Mouse (Mus musculus): Measurements from ENCODE around the gene Trpm5.

The Trpm5 gene

GRCm38 (mm10) chr7:143057667-143058220 is 36.7 kb downstream of the Trpm5 start:
- no peak for DNase-seq

GRCm38 (mm10) chr7:143057023-143057422 is 37.4 kb downstream of the Trpm5 start:
- DNase-seq, result no peak

- DNase-seq, result peak; percentile 7
These were observed 38.8 kb downstream of the Trpm5 start for GRCm38 (mm10) chr7:143055499-143056186.

GRCm38 (mm10) chr7:143055001-143055400 is 39.4 kb downstream of the Trpm5 start:
- DNase-seq, result no peak

- no peak for DNase-seq
These were observed 39.9 kb downstream of the Trpm5 start for GRCm38 (mm10) chr7:143054612-143054965.

- DNase-seq, result peak; percentile 18
These were observed 40.4 kb downstream of the Trpm5 start for GRCm38 (mm10) chr7:143053961-143054611.

GRCm38 (mm10) chr7:143053008-143053899 is 41.2 kb downstream of the Trpm5 start:
- peak; percentile 49 for DNase-seq

- DNase-seq, result peak; percentile 72
These were observed 41.8 kb downstream of the Trpm5 start, which contains the start of gene Cd81 for GRCm38 (mm10) chr7:143052626-143053007. Gene Cd81 (plus strand): TSS chr7:143052739.

GRCm38 (mm10) chr7:143051316-143051715 is 43.1 kb downstream of the Trpm5 start:
- DNase-seq, result no peak

GRCm38 (mm10) chr7:143049841-143050816 is 44.3 kb downstream of the Trpm5 start:
- DNase-seq, result no peak

GRCm38 (mm10) chr7:143049331-143049730 is 45.1 kb downstream of the Trpm5 start:
- DNase-seq, result no peak

- no peak for DNase-seq
These were observed 48.1 kb downstream of the Trpm5 start for GRCm38 (mm10) chr7:143046358-143046757.

GRCm38 (mm10) chr7:143044826-143045206 is 49.6 kb downstream of the Trpm5 start:
- no peak for DNase-seq

- no peak for DNase-seq
These were observed 50.2 kb downstream of the Trpm5 start for GRCm38 (mm10) chr7:143044049-143044825.

- DNase-seq, result no peak
These were observed 51.5 kb downstream of the Trpm5 start for GRCm38 (mm10) chr7:143042897-143043300.

GRCm38 (mm10) chr7:143042089-143042488 is 52.4 kb downstream of the Trpm5 start:
- no peak for DNase-seq

GRCm38 (mm10) chr7:143041138-143041822 is 53.2 kb downstream of the Trpm5 start:
- no peak for DNase-seq

- no peak for DNase-seq
These were observed 53.9 kb downstream of the Trpm5 start for GRCm38 (mm10) chr7:143040561-143040960.

- DNase-seq, result no peak
These were observed 56.1 kb downstream of the Trpm5 start for GRCm38 (mm10) chr7:143038174-143038931.

GRCm38 (mm10) chr7:143037306-143037705 is 57.1 kb downstream of the Trpm5 start:
- DNase-seq, result no peak
